Mouse (Mus musculus) neural tube, embryonic 13.5 days (tissue): ENCODE measurements around the gene Fam219a. TPM values are rescaled to one million over a fixed set of nuclear protein-coding genes. Genes with fewer than 3 reads are reported as not detected.

Source experiments
- polyA plus RNA-seq: library from polyadenylated mRNA; unstranded; fragments of >200 nt; fragmentation: Nextera tagmentation; extraction: Ambion mirVana; gene quantifications from 2 replicates; pipeline ENCODE4 v1.2.1, GENCODE M21; 2015

Fam219a gene
- polyA plus RNA-seq, 1 experiment from 2014 or later = 18.8 TPM

Other genes starting within 250 kb of the Fam219a start
- gene Ubap1, start 220.5 kb downstream of the Fam219a start, polyA plus RNA-seq = 72.6 and 85.5 TPM in 2 replicates
- 2.3 and 2.8 TPM in 2 replicates for gene Kif24, start 104.7 kb downstream of the Fam219a start, polyA plus RNA-seq
- gene Nudt2, start 104.4 kb downstream of the Fam219a start, polyA plus RNA-seq = 57.0 and 62.7 TPM in 2 replicates
- gene AI464131, start 66.5 kb downstream of the Fam219a start, polyA plus RNA-seq = 5.7 and 6.5 TPM in 2 replicates
- gene 1110017D15Rik, start 52.2 kb downstream of the Fam219a start, polyA plus RNA-seq = 6.8 and 8.7 TPM in 2 replicates
- gene Dnaic1, start 237 bp upstream of the Fam219a start, polyA plus RNA-seq = 0.87 and 1.0 TPM in 2 replicates
- gene Enho, start 70.8 kb upstream of the Fam219a start, polyA plus RNA-seq = 79.3 and 81.9 TPM in 2 replicates
- gene Cntfr, start 127.6 kb upstream of the Fam219a start, polyA plus RNA-seq = 28.9 and 29.7 TPM in 2 replicates
- 53.6 and 60.2 TPM in 2 replicates for gene Il11ra1, start 130.5 kb upstream of the Fam219a start, polyA plus RNA-seq
- gene Rpp25l, start 144.0 kb upstream of the Fam219a start, polyA plus RNA-seq = 62.6 and 63.4 TPM in 2 replicates
- gene Dctn3, start 153.6 kb upstream of the Fam219a start, polyA plus RNA-seq = 278 and 317 TPM in 2 replicates
- gene Arid3c, start 161.6 kb upstream of the Fam219a start, polyA plus RNA-seq = 1.6 and 2.2 TPM in 2 replicates
- 35.4 and 38.0 TPM in 2 replicates for gene Galt, start 185.7 kb upstream of the Fam219a start, polyA plus RNA-seq
- gene Sigmar1, start 186.6 kb upstream of the Fam219a start, polyA plus RNA-seq = 75.1 and 75.2 TPM in 2 replicates
- gene Ccl27a, start 204.7 kb upstream of the Fam219a start, polyA plus RNA-seq = 204 and 212 TPM in 2 replicates